Mouse (Mus musculus): ENCODE data around the gene Dusp18. TPM values are rescaled to one million over a fixed set of nuclear protein-coding genes. Genes with fewer than 3 reads are reported as not detected.

Gene Dusp18
- polyA plus RNA-seq, 1 experiment from 2014 or later, result 13.1 TPM

GRCm38 (mm10) chr11:3854156-3854555, 40.9 kb upstream of the Dusp18 start:
- no peak for ATAC-seq (replicated peaks; ENCODE audit: extremely low read depth, insufficient read depth, low FRiP score)
- Histone ChIP-seq H3K27ac (ENCODE audit: low read length) (peak overlapping the region; percentile 70), H3K9me3 (replicated peaks; ENCODE audit: control insufficient read depth, low read length) (no peaks in the 10 kb centered on the region; the same call in 1 of the 2 replicates), H3K4me2 (ENCODE audit: low read depth, low read length) (no peak overlapping the region), H3K9ac (ENCODE audit: low read length) (no peak overlapping the region), H3K36me3 (ENCODE audit: control insufficient read depth, insufficient read depth) (no peaks in the 10 kb centered on the region), H3K4me1 (ENCODE audit: control insufficient read depth, insufficient read depth, low read length) (peaks cover 11% of the 10 kb centered on the region), H3K4me3 (ENCODE audit: low read length) (no peak overlapping the region), H3K27me3 (ENCODE audit: control insufficient read depth, insufficient read depth, low read length) (no peaks in the 10 kb centered on the region)
- WGBS, result 86% methylated on average over 3 of the region's 3 CpGs

GRCm38 (mm10) chr11:3855846-3856245, 39.2 kb upstream of the Dusp18 start:
- no peak overlapping the region for H3K4me2 ChIP-seq (ENCODE audit: low read depth, low read length)
- WGBS, result 83% methylated on average over 5 of the region's 5 CpGs
- ATAC-seq (replicated peaks; ENCODE audit: extremely low read depth, insufficient read depth, low FRiP score), result no peak

GRCm38 (mm10) chr11:3857902-3858301, 37.1 kb upstream of the Dusp18 start:
- no peak for ATAC-seq (replicated peaks; ENCODE audit: extremely low read depth, insufficient read depth, low FRiP score)
- Histone ChIP-seq H3K27me3 (ENCODE audit: control insufficient read depth, insufficient read depth, low read length) (no peaks in the 10 kb centered on the region), H3K9me3 (replicated peaks; ENCODE audit: control insufficient read depth, low read length) (no peaks in the 10 kb centered on the region; the same call in 1 of the 2 replicates), H3K36me3 (ENCODE audit: control insufficient read depth, insufficient read depth) (no peaks in the 10 kb centered on the region), H3K9ac (ENCODE audit: low read length) (no peak overlapping the region), H3K27ac (ENCODE audit: low read length) (no peak overlapping the region), H3K4me2 (ENCODE audit: low read depth, low read length) (no peak overlapping the region), H3K4me1 (ENCODE audit: control insufficient read depth, insufficient read depth, low read length) (peaks cover 11% of the 10 kb centered on the region), H3K4me3 (ENCODE audit: low read length) (no peak overlapping the region)
- 69% methylated on average over 5 of the region's 5 CpGs for whole genome bisulfite sequencing

More at GRCm38 (mm10) chr11:3855846-3856245, 39.2 kb upstream of the Dusp18 start:
- H3K4me1 ChIP-seq (ENCODE audit: control insufficient read depth, insufficient read depth, low read length), result peaks cover 11% of the 10 kb centered on the region
- no peaks in the 10 kb centered on the region; the same call in 1 of the 2 replicates for H3K9me3 ChIP-seq (replicated peaks; ENCODE audit: control insufficient read depth, low read length)
- H3K9ac ChIP-seq (ENCODE audit: low read length), result no peak overlapping the region
- H3K4me3 ChIP-seq (ENCODE audit: low read length), result no peak overlapping the region
- H3K27ac ChIP-seq (ENCODE audit: low read length), result no peak overlapping the region
- H3K36me3 ChIP-seq (ENCODE audit: control insufficient read depth, insufficient read depth), result no peaks in the 10 kb centered on the region
- no peaks in the 10 kb centered on the region for H3K27me3 ChIP-seq (ENCODE audit: control insufficient read depth, insufficient read depth, low read length)

GRCm38 (mm10) chr11:3859778-3860177, 35.3 kb upstream of the Dusp18 start:
- no peaks in the 10 kb centered on the region; the same call in 1 of the 2 replicates for H3K9me3 ChIP-seq (replicated peaks; ENCODE audit: control insufficient read depth, low read length)
- ATAC-seq (replicated peaks; ENCODE audit: extremely low read depth, insufficient read depth, low FRiP score), result no peak
- no peak overlapping the region for H3K4me2 ChIP-seq (ENCODE audit: low read depth, low read length)
- no peaks in the 10 kb centered on the region for H3K36me3 ChIP-seq (ENCODE audit: control insufficient read depth, insufficient read depth)
- WGBS, result 89% methylated on average over 4 of the region's 4 CpGs
- peaks cover 5% of the 10 kb centered on the region; the same call in 1 of the 2 replicates for H3K27me3 ChIP-seq (ENCODE audit: control insufficient read depth, insufficient read depth, low read length)
- H3K4me3 ChIP-seq (ENCODE audit: low read length), result no peak overlapping the region
- H3K27ac ChIP-seq (ENCODE audit: low read length), result no peak overlapping the region
- H3K4me1 ChIP-seq (ENCODE audit: control insufficient read depth, insufficient read depth, low read length), result peaks cover 5% of the 10 kb centered on the region; the same call in 1 of the 2 replicates
- no peak overlapping the region for H3K9ac ChIP-seq (ENCODE audit: low read length)

- Histone ChIP-seq H3K9me3 (replicated peaks; ENCODE audit: control insufficient read depth, low read length) (no peaks in the 10 kb centered on the region), H3K4me3 (ENCODE audit: low read length) (no peak overlapping the region), H3K4me2 (ENCODE audit: low read depth, low read length) (no peak overlapping the region), H3K27me3 (ENCODE audit: control insufficient read depth, insufficient read depth, low read length) (peaks cover 8% of the 10 kb centered on the region), H3K27ac (ENCODE audit: low read length) (no peak overlapping the region), H3K9ac (ENCODE audit: low read length) (no peak overlapping the region), H3K4me1 (ENCODE audit: control insufficient read depth, insufficient read depth, low read length) (peaks cover 5% of the 10 kb centered on the region; the same call in 1 of the 2 replicates), H3K36me3 (ENCODE audit: control insufficient read depth, insufficient read depth) (no peaks in the 10 kb centered on the region)
- WGBS, result 66% methylated on average over 4 of the region's 4 CpGs
- no peak for ATAC-seq (replicated peaks; ENCODE audit: extremely low read depth, insufficient read depth, low FRiP score)
These were observed 34.7 kb upstream of the Dusp18 start for GRCm38 (mm10) chr11:3860361-3860760.

GRCm38 (mm10) chr11:3862661-3863453, 32.2 kb upstream of the Dusp18 start:
- Histone ChIP-seq H3K9me3 (replicated peaks; ENCODE audit: control insufficient read depth, low read length) (no peaks in the 10 kb centered on the region), H3K27ac (ENCODE audit: low read length) (no peak overlapping the region), H3K4me3 (ENCODE audit: low read length) (peak overlapping the region; percentile 62), H3K4me1 (ENCODE audit: control insufficient read depth, insufficient read depth, low read length) (peaks cover 5% of the 10 kb centered on the region; the same call in 1 of the 2 replicates), H3K27me3 (ENCODE audit: control insufficient read depth, insufficient read depth, low read length) (peaks cover 11% of the 10 kb centered on the region), H3K4me2 (ENCODE audit: low read depth, low read length) (peak overlapping the region; percentile 91), H3K9ac (ENCODE audit: low read length) (peak overlapping the region; percentile 71), H3K36me3 (ENCODE audit: control insufficient read depth, insufficient read depth) (no peaks in the 10 kb centered on the region)
- 69% methylated on average over 19 of the region's 19 CpGs for WGBS
- ATAC-seq (replicated peaks; ENCODE audit: extremely low read depth, insufficient read depth, low FRiP score), result no peak

- peak; percentile 97 for ATAC-seq (replicated peaks; ENCODE audit: extremely low read depth, insufficient read depth, low FRiP score)
- Histone ChIP-seq H3K4me1 (ENCODE audit: control insufficient read depth, insufficient read depth, low read length) (peaks cover 5% of the 10 kb centered on the region; the same call in 1 of the 2 replicates), H3K27ac (ENCODE audit: low read length) (no peak within 1 kb of the TSS), H3K27me3 (ENCODE audit: control insufficient read depth, insufficient read depth, low read length) (peaks cover 11% of the 10 kb centered on the region), H3K9me3 (replicated peaks; ENCODE audit: control insufficient read depth, low read length) (no peaks in the 10 kb centered on the region), H3K36me3 (ENCODE audit: control insufficient read depth, insufficient read depth) (no peaks in the 10 kb centered on the region), H3K4me2 (ENCODE audit: low read depth, low read length) (peak within 1 kb of the TSS; percentile 91), H3K4me3 (ENCODE audit: low read length) (peak within 1 kb of the TSS; percentile 62), H3K9ac (ENCODE audit: low read length) (peak within 1 kb of the TSS; percentile 71)
- WGBS, result 3% methylated on average over 57 of the region's 58 CpGs
These were observed 31.5 kb upstream of the Dusp18 start, which contains the start of gene Osbp2 for GRCm38 (mm10) chr11:3863454-3864112. Gene Osbp2 (minus strand): TSS chr11:3863903.

- Histone ChIP-seq H3K4me3 (ENCODE audit: low read length) (peak overlapping the region; percentile 62), H3K9ac (ENCODE audit: low read length) (peak overlapping the region; percentile 71; the same call in 1 of the 2 replicates), H3K9me3 (replicated peaks; ENCODE audit: control insufficient read depth, low read length) (no peaks in the 10 kb centered on the region), H3K4me1 (ENCODE audit: control insufficient read depth, insufficient read depth, low read length) (peaks cover 5% of the 10 kb centered on the region; the same call in 1 of the 2 replicates), H3K27me3 (ENCODE audit: control insufficient read depth, insufficient read depth, low read length) (peaks cover 11% of the 10 kb centered on the region), H3K36me3 (ENCODE audit: control insufficient read depth, insufficient read depth) (no peaks in the 10 kb centered on the region), H3K27ac (ENCODE audit: low read length) (no peak overlapping the region), H3K4me2 (ENCODE audit: low read depth, low read length) (peak overlapping the region; percentile 91)
- ATAC-seq (replicated peaks; ENCODE audit: extremely low read depth, insufficient read depth, low FRiP score), result no peak
- WGBS, result 40% methylated on average over 6 of the region's 6 CpGs
These were observed 30.7 kb upstream of the Dusp18 start for GRCm38 (mm10) chr11:3864343-3864742.

- H3K27ac ChIP-seq (ENCODE audit: low read length), result no peak overlapping the region
- ATAC-seq (replicated peaks; ENCODE audit: extremely low read depth, insufficient read depth, low FRiP score), result no peak
- no peaks in the 10 kb centered on the region for H3K27me3 ChIP-seq (ENCODE audit: control insufficient read depth, insufficient read depth, low read length)
- 69% methylated on average over 6 of the region's 6 CpGs for WGBS
- no peak overlapping the region for H3K4me2 ChIP-seq (ENCODE audit: low read depth, low read length)
- H3K4me1 ChIP-seq (ENCODE audit: control insufficient read depth, insufficient read depth, low read length), result no peaks in the 10 kb centered on the region
- H3K4me3 ChIP-seq (ENCODE audit: low read length), result no peak overlapping the region
- H3K9me3 ChIP-seq (replicated peaks; ENCODE audit: control insufficient read depth, low read length), result no peaks in the 10 kb centered on the region
- H3K36me3 ChIP-seq (ENCODE audit: control insufficient read depth, insufficient read depth), result no peaks in the 10 kb centered on the region
- no peak overlapping the region for H3K9ac ChIP-seq (ENCODE audit: low read length)
These were observed 18.6 kb upstream of the Dusp18 start for GRCm38 (mm10) chr11:3876419-3876818.

Measured in heart, embryonic 16.5 days (tissue).